Mouse (Mus musculus): ENCODE measurements around the gene Mamstr. TPM values are rescaled to one million over a fixed set of nuclear protein-coding genes. Genes with fewer than 3 reads are reported as not detected.

The Mamstr gene
- polyA plus RNA-seq, 1 experiment = 3.2 TPM

- DNase-seq (ENCODE audit: low read depth) = no peak
- TF ChIP-seq POLR2A (IDR thresholded peaks at IDR 0.05; ENCODE audit: borderline replicate concordance, extremely low read depth, insufficient read depth, insufficient read length, poor library complexity, severe bottlenecking) (no peak), CTCF (IDR thresholded peaks at IDR 0.05; ENCODE audit: borderline replicate concordance, extremely low read depth, insufficient read depth, insufficient read length) (no peak)
These were observed 43.7 kb downstream of the Mamstr start, which contains the start of gene Ntn5 for GRCm38 (mm10) chr7:45683396-45684050. Gene Ntn5, plus strand, starts transcription at chr7:45684022.

- DNase-seq (ENCODE audit: low read depth) = no peak
- TF ChIP-seq CTCF (IDR thresholded peaks at IDR 0.05; ENCODE audit: borderline replicate concordance, extremely low read depth, insufficient read depth, insufficient read length) = no peak
- no peak for TF ChIP-seq POLR2A (IDR thresholded peaks at IDR 0.05; ENCODE audit: borderline replicate concordance, extremely low read depth, insufficient read depth, insufficient read length, poor library complexity, severe bottlenecking)
These were observed 46.0 kb downstream of the Mamstr start for GRCm38 (mm10) chr7:45685811-45686210.

- no peak for DNase-seq (ENCODE audit: low read depth)
- TF ChIP-seq POLR2A (IDR thresholded peaks at IDR 0.05; ENCODE audit: borderline replicate concordance, extremely low read depth, insufficient read depth, insufficient read length, poor library complexity, severe bottlenecking) = no peak
- no peak for TF ChIP-seq CTCF (IDR thresholded peaks at IDR 0.05; ENCODE audit: borderline replicate concordance, extremely low read depth, insufficient read depth, insufficient read length)
These were observed 47.1 kb downstream of the Mamstr start for GRCm38 (mm10) chr7:45686841-45687240.

- TF ChIP-seq POLR2A (IDR thresholded peaks at IDR 0.05; ENCODE audit: borderline replicate concordance, extremely low read depth, insufficient read depth, insufficient read length, poor library complexity, severe bottlenecking) (no peak), CTCF (IDR thresholded peaks at IDR 0.05; ENCODE audit: borderline replicate concordance, extremely low read depth, insufficient read depth, insufficient read length) (no peak)
- no peak for DNase-seq (ENCODE audit: low read depth)
These were observed 49.3 kb downstream of the Mamstr start for GRCm38 (mm10) chr7:45689099-45689498.

GRCm38 (mm10) chr7:45689800-45690199 lies 50.0 kb downstream of the Mamstr start:
- TF ChIP-seq POLR2A (IDR thresholded peaks at IDR 0.05; ENCODE audit: borderline replicate concordance, extremely low read depth, insufficient read depth, insufficient read length, poor library complexity, severe bottlenecking) (no peak), CTCF (IDR thresholded peaks at IDR 0.05; ENCODE audit: borderline replicate concordance, extremely low read depth, insufficient read depth, insufficient read length) (no peak)
- no peak for DNase-seq (ENCODE audit: low read depth)

- TF ChIP-seq POLR2A (IDR thresholded peaks at IDR 0.05; ENCODE audit: borderline replicate concordance, extremely low read depth, insufficient read depth, insufficient read length, poor library complexity, severe bottlenecking) (no peak), CTCF (IDR thresholded peaks at IDR 0.05; ENCODE audit: borderline replicate concordance, extremely low read depth, insufficient read depth, insufficient read length) (no peak)
- no peak for DNase-seq (ENCODE audit: low read depth)
These were observed 52.6 kb downstream of the Mamstr start for GRCm38 (mm10) chr7:45692364-45692763.

GRCm38 (mm10) chr7:45693921-45694591 lies 54.3 kb downstream of the Mamstr start, which contains the start of gene Sec1:
Gene Sec1, minus strand, starts transcription at chr7:45694402.
- DNase-seq (ENCODE audit: low read depth) = no peak
- no peak for TF ChIP-seq POLR2A (IDR thresholded peaks at IDR 0.05; ENCODE audit: borderline replicate concordance, extremely low read depth, insufficient read depth, insufficient read length, poor library complexity, severe bottlenecking)
- TF ChIP-seq CTCF (IDR thresholded peaks at IDR 0.05; ENCODE audit: borderline replicate concordance, extremely low read depth, insufficient read depth, insufficient read length) = no peak

GRCm38 (mm10) chr7:45695098-45695497 lies 55.3 kb downstream of the Mamstr start:
- TF ChIP-seq CTCF (IDR thresholded peaks at IDR 0.05; ENCODE audit: borderline replicate concordance, extremely low read depth, insufficient read depth, insufficient read length) (no peak), POLR2A (IDR thresholded peaks at IDR 0.05; ENCODE audit: borderline replicate concordance, extremely low read depth, insufficient read depth, insufficient read length, poor library complexity, severe bottlenecking) (no peak)
- DNase-seq (ENCODE audit: low read depth) = peak; percentile 13

Other genes starting within 250 kb of the Mamstr start
- gene Snrnp70, start 244.2 kb upstream of the Mamstr start, polyA plus RNA-seq (2012; rRNA removed) = 643 and 713 TPM in 2 replicates
- gene Kcna7, start 234.3 kb upstream of the Mamstr start, polyA plus RNA-seq (2012; rRNA removed) = 0.03 TPM in 1 of 2 replicates, not detected in the other
- 0.23 and 0.27 TPM in 2 replicates for gene Ntf5, start 226.3 kb upstream of the Mamstr start, polyA plus RNA-seq (2012; rRNA removed)
- gene Lhb, start 219.2 kb upstream of the Mamstr start, polyA plus RNA-seq (2012; rRNA removed) = 1.1 and 1.7 TPM in 2 replicates
- 26.7 and 30.6 TPM in 2 replicates for gene Gys1, start 205.1 kb upstream of the Mamstr start, polyA plus RNA-seq (2012; rRNA removed)
- gene Ruvbl2, start 201.9 kb upstream of the Mamstr start, polyA plus RNA-seq (2012; rRNA removed) = 125 and 158 TPM in 2 replicates
- gene Ftl1, start 180.1 kb upstream of the Mamstr start, polyA plus RNA-seq (2012; rRNA removed) = 2,346 and 2,481 TPM in 2 replicates
- 168 and 237 TPM in 2 replicates for gene Bax, start 173.1 kb upstream of the Mamstr start, polyA plus RNA-seq (2012; rRNA removed)
- gene Tulp2, start 158.1 kb upstream of the Mamstr start, polyA plus RNA-seq (2012; rRNA removed) = 0.11 and 0.18 TPM in 2 replicates
- gene Gm45808, start 153.2 kb upstream of the Mamstr start, polyA plus RNA-seq (2012; rRNA removed) = 0.30 TPM in 1 of 2 replicates, not detected in the other
- 2.0 and 2.8 TPM in 2 replicates for gene Dhdh, start 151.2 kb upstream of the Mamstr start, polyA plus RNA-seq (2012; rRNA removed)
- gene Nucb1, start 129.6 kb upstream of the Mamstr start, polyA plus RNA-seq (2012; rRNA removed) = 92.0 and 111 TPM in 2 replicates
- gene Ppp1r15a, start 113.7 kb upstream of the Mamstr start, polyA plus RNA-seq (2012; rRNA removed) = 13.5 and 14.5 TPM in 2 replicates
- gene Plekha4, start 113.6 kb upstream of the Mamstr start, polyA plus RNA-seq (2012; rRNA removed) = 1.7 and 3.6 TPM in 2 replicates
- 0.25 and 0.44 TPM in 2 replicates for gene Hsd17b14, start 85.1 kb upstream of the Mamstr start, polyA plus RNA-seq (2012; rRNA removed)
- gene Bcat2, start 69.8 kb upstream of the Mamstr start, polyA plus RNA-seq (2012; rRNA removed) = 29.5 and 40.2 TPM in 2 replicates
- 0.13 TPM in 1 of 2 replicates, not detected in the other for gene Fgf21, start 24.5 kb upstream of the Mamstr start, polyA plus RNA-seq (2012; rRNA removed)
- gene Fut1, start 22.7 kb upstream of the Mamstr start, polyA plus RNA-seq (2012; rRNA removed) = 0.06 and 0.14 TPM in 2 replicates
- gene Izumo1, start 18.2 kb upstream of the Mamstr start, polyA plus RNA-seq (2012; rRNA removed) = 0.13 and 0.16 TPM in 2 replicates
- 11.6 and 17.6 TPM in 2 replicates for gene Rasip1, start 12.5 kb upstream of the Mamstr start, polyA plus RNA-seq (2012; rRNA removed)
- gene Fut2, start 26.4 kb downstream of the Mamstr start, polyA plus RNA-seq (2012; rRNA removed) = 0.10 and 0.16 TPM in 2 replicates
- gene Ntn5, start 44.0 kb downstream of the Mamstr start, polyA plus RNA-seq (2012; rRNA removed) = 0.64 and 2.1 TPM in 2 replicates
- 0.66 and 1.1 TPM in 2 replicates for gene Sec1, start 54.4 kb downstream of the Mamstr start, polyA plus RNA-seq (2012; rRNA removed)
- 81.4 and 108 TPM in 2 replicates for gene Car11, start 59.9 kb downstream of the Mamstr start, polyA plus RNA-seq (2012; rRNA removed)
- gene Dbp, start 65.1 kb downstream of the Mamstr start, polyA plus RNA-seq (2012; rRNA removed) = 7.6 and 8.4 TPM in 2 replicates
- 640 and 749 TPM in 2 replicates for gene Rpl18, start 75.5 kb downstream of the Mamstr start, polyA plus RNA-seq (2012; rRNA removed)
- 33.0 and 39.8 TPM in 2 replicates for gene Sphk2, start 78.0 kb downstream of the Mamstr start, polyA plus RNA-seq (2012; rRNA removed)
- 0.68 and 0.83 TPM in 2 replicates for gene Fam83e, start 81.2 kb downstream of the Mamstr start, polyA plus RNA-seq (2012; rRNA removed)
- not detected in 2 replicates for gene Spaca4, start 85.8 kb downstream of the Mamstr start, polyA plus RNA-seq (2012; rRNA removed)
- gene Lmtk3, start 143.8 kb downstream of the Mamstr start, polyA plus RNA-seq (2012; rRNA removed) = 328 and 336 TPM in 2 replicates
- gene Sult2b1, start 144.7 kb downstream of the Mamstr start, polyA plus RNA-seq (2012; rRNA removed) = 2.0 and 2.3 TPM in 2 replicates
- 246 and 277 TPM in 2 replicates for gene Cyth2, start 174.6 kb downstream of the Mamstr start, polyA plus RNA-seq (2012; rRNA removed)
- gene Kcnj14, start 184.8 kb downstream of the Mamstr start, polyA plus RNA-seq (2012; rRNA removed) = 1.3 and 1.9 TPM in 2 replicates
- 23.4 and 25.5 TPM in 2 replicates for gene Grwd1, start 191.0 kb downstream of the Mamstr start, polyA plus RNA-seq (2012; rRNA removed)
- 197 and 238 TPM in 2 replicates for gene Kdelr1, start 232.8 kb downstream of the Mamstr start, polyA plus RNA-seq (2012; rRNA removed)
- 13.2 and 31.1 TPM in 2 replicates for gene Grin2d, start 238.4 kb downstream of the Mamstr start, polyA plus RNA-seq (2012; rRNA removed)